Mouse (Mus musculus) spleen, postnatal 4 days (tissue): ENCODE measurements at regions not wholly inside any gene's neighbourhood (a gene's known extent, or its start where the extent isn't known, plus 50 kb on each side); places are given as distances from the start of the nearest gene placed in this dataset.
"Not testable (repeated sequence)": the region's sequence is repeated elsewhere in the genome, so short reads cannot be mapped to it uniquely, and the experiment has no call there.

Source experiments
- DNase-seq, 2 experiments: peaks; one replicate each; pipeline ENCODE4 v3.0.0; 2022; ENCODE audit warnings: low spot score in 2 of 2

GRCm38 (mm10) chr8:20812164-20812872 lies 80.2 kb upstream of the Defb33 start:
- DNase-seq: peak; percentile 15 to 68

GRCm38 (mm10) chr8:20813493-20813892 lies 79.0 kb upstream of the Defb33 start:
- DNase-seq: peak; percentile 15 to 73

GRCm38 (mm10) chr8:20822434-20822833 lies 70.0 kb upstream of the Defb33 start:
- peak; percentile 39 to 84 for DNase-seq

GRCm38 (mm10) chr8:20823219-20823618 lies 69.2 kb upstream of the Defb33 start:
- DNase-seq: peak; percentile 20 to 75

GRCm38 (mm10) chr8:20839481-20839880 lies 53.0 kb upstream of the Defb33 start:
- not testable (repeated sequence) for DNase-seq
